Mouse (Mus musculus) embryonic fibroblast, embryonic 13.5 days (primary cell): ENCODE data around the gene Hspb6. TPM values are rescaled to one million over a fixed set of nuclear protein-coding genes. Genes with fewer than 3 reads are reported as not detected.

Experiments used
- H3K27ac ChIP-seq: 2 replicates; pipeline ENCODE4 v1.5.1; 2012; ENCODE audit warnings: low read length, control low read depth, inconsistent platforms; ENCODE audit not compliant: insufficient read depth
- H3K4me1 ChIP-seq: 2 replicates; pipeline ENCODE4 v1.6.1; 2011; ENCODE audit warnings: low read length; ENCODE audit not compliant: control insufficient read depth, insufficient read depth
- H3K4me3 ChIP-seq: 2 replicates; pipeline ENCODE4 v1.5.1; 2011; ENCODE audit warnings: mild to moderate bottlenecking, control low read depth, low read length; ENCODE audit not compliant: insufficient read depth
- CTCF ChIP-seq: IDR thresholded peaks from 2 replicates; pipeline ENCODE4 v1.5.1; 2011; ENCODE audit warnings: mild to moderate bottlenecking, control low read depth, low read length, moderate library complexity, borderline replicate concordance; ENCODE audit not compliant: insufficient read depth
- POLR2A ChIP-seq: IDR thresholded peaks from 2 replicates; pipeline ENCODE4 v1.6.1; 2011; ENCODE audit warnings: low read depth, mild to moderate bottlenecking, control low read depth, low read length, moderate library complexity
- polyA plus RNA-seq: library from polyadenylated mRNA; stranded (reverse); fragments of >200 nt; gene quantifications from 2 replicates; pipeline ENCODE4 v1.2.4, GENCODE M21; 2011; ENCODE audit warnings: low read depth; ENCODE audit not compliant: missing spikeins, insufficient read length

The Hspb6 gene
- polyA plus RNA-seq, 1 experiment = 55.6 TPM

GRCm38 (mm10) chr7:30560296-30560695 is 8.3 kb downstream of the Hspb6 start:
- Histone ChIP-seq H3K4me3 (no peak overlapping the region), H3K27ac (no peak overlapping the region), H3K4me1 (peaks cover 5% of the 10 kb centered on the region; the same call in 1 of the 2 replicates)
- TF ChIP-seq POLR2A (no peak), CTCF (no peak)

DNA sequence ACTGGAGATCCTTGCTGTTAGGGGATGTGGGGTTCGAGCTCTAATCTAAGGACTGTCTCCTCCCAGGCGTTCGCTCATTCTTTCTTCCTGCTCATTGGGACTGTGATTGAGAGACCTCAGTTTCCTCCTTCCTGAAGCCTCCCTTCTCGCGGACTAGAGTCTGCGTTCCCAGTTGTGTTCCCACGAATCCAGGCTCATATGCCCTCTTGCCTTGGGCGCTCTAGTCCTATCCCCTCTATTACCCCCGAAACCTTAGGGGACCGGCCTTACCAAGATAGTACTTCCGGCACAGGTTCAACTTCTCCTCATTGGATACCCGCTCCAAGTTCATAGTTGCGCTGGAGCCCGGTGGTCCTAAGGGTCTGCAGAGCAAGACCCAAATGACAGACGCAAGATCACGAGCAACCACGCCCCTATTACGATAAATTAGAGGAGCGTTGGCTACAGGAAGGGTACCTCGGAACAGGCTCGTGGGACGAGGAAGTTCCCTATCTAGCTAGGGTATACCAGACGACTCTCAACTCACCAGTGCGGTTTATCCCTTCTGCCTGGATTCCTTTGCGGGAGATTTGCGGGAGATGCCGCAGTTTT is 10.6 kb downstream of the Hspb6 start:
- Histone ChIP-seq H3K27ac (peak overlapping the region; percentile 35), H3K4me3 (peak overlapping the region; percentile 80), H3K4me1 (peaks cover 5% of the 10 kb centered on the region; the same call in 1 of the 2 replicates)
- no peak for TF ChIP-seq CTCF
- peak; percentile 48 for TF ChIP-seq POLR2A

DNA sequence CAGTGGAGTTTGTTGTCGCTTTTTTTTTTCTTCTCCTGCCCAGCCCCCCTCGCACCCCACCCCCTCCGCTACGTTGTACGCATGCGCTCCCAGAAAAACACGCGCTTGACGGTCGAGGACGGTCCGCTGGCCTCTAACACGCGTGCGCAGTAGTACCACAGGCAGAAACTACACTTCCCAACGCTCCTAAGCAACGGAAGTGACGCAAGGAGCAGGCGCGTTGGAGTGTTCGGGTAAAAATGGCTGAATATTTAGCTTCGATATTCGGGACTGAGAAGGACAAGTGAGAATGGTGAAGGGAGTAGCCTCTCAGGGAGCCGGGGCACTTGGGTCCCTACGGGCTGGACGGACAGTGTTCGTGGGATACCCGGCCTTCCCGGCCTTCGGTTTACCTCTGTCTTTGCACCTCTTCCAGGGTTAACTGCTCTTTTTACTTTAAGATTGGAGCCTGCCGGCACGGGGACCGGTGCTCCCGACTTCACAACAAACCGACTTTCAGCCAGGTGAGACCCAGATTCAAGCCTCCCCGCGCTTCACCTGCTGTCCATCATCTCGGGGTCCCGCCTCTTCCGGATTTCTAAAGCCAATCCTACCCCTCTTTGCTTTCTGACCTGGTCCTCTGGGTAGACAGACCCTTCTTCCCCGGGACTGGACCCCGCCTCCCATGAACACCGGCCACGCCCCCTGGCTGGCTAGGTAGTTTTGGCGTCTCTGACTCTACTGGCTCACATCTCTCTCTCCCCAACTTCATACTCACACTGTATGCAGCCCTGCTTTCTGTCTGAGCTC is 11.3 kb downstream of the Hspb6 start, which contains the start of the genes U2af1l4, Gm49396 and Psenen:
U2af1l4 (plus strand) TSS at position 185 of the 789 bp plus-strand sequence.
Gm49396 (plus strand) TSS at position 228 of the 789 bp plus-strand sequence.
Psenen (minus strand) TSS at position 511 of the 789 bp plus-strand sequence.
- Histone ChIP-seq H3K4me1 (0 out of 2 replicates have a peak, but pooled peaks cover 2% of the 10 kb centered on the region), H3K27ac (peak within 1 kb of the TSS; percentile 70), H3K4me3 (peak within 1 kb of the TSS; percentile 80)
- no peak for TF ChIP-seq CTCF
- TF ChIP-seq POLR2A = peak; percentile 44

GRCm38 (mm10) chr7:30563906-30564280 is 11.9 kb downstream of the Hspb6 start:
- H3K4me1 ChIP-seq = 0 out of 2 replicates have a peak, but pooled peaks cover 2% of the 10 kb centered on the region
- H3K27ac ChIP-seq = no peak overlapping the region
- H3K4me3 ChIP-seq = peak overlapping the region; percentile 74
- TF ChIP-seq POLR2A = no peak
- no peak for TF ChIP-seq CTCF

DNA sequence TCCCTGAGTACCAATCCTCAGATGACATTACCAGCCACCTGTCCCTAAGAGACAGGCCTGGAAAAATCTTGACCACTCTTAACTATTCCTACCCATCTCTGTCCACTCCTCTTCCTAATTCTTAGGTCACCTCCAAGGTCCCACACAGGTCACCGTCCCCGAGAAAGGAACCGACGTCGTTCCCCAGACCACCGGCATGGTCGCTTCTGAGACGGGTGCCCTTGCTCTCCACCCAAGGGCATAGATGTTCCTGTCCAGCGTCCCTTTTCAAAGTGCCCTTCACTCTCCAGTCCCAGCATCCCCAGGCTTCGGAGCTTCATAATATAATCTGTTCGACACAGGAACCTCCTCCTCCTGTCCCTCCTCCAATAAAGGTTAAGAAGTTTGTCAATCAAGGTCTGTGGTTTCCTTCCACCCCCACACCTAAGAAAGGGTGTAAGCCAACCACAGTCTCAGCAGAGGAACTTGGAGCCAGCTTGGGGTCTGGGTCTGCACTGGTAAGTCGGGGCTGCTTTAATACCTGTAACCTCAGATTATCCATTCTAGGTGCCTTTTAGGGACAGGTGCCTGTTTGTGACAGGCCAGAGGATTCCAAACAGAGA is 13.1 kb downstream of the Hspb6 start, which contains the start of gene Igflr1:
Igflr1 (plus strand) TSS at position 458 of the 602 bp plus-strand sequence.
- no peak within 1 kb of the TSS for H3K27ac ChIP-seq
- TF ChIP-seq CTCF = no peak
- TF ChIP-seq POLR2A = no peak
- H3K4me1 ChIP-seq = 0 out of 2 replicates have a peak, but pooled peaks cover 2% of the 10 kb centered on the region
- H3K4me3 ChIP-seq = no peak within 1 kb of the TSS

GRCm38 (mm10) chr7:30566033-30566432 is 14.1 kb downstream of the Hspb6 start:
- H3K27ac ChIP-seq = no peak overlapping the region
- 0 out of 2 replicates have a peak, but pooled peaks cover 2% of the 10 kb centered on the region for H3K4me1 ChIP-seq
- H3K4me3 ChIP-seq = no peak overlapping the region
- TF ChIP-seq POLR2A = no peak
- TF ChIP-seq CTCF = no peak

- Histone ChIP-seq H3K27ac (no peak overlapping the region), H3K4me1 (0 out of 2 replicates have a peak, but pooled peaks cover 2% of the 10 kb centered on the region), H3K4me3 (no peak overlapping the region)
- TF ChIP-seq CTCF (no peak), POLR2A (no peak)
These were observed 15.6 kb downstream of the Hspb6 start for GRCm38 (mm10) chr7:30567555-30567954.

GRCm38 (mm10) chr7:30572389-30572788 is 20.4 kb downstream of the Hspb6 start:
- Histone ChIP-seq H3K4me3 (no peak overlapping the region), H3K4me1 (no peaks in the 10 kb centered on the region), H3K27ac (no peak overlapping the region)
- TF ChIP-seq POLR2A (no peak), CTCF (no peak)

DNA sequence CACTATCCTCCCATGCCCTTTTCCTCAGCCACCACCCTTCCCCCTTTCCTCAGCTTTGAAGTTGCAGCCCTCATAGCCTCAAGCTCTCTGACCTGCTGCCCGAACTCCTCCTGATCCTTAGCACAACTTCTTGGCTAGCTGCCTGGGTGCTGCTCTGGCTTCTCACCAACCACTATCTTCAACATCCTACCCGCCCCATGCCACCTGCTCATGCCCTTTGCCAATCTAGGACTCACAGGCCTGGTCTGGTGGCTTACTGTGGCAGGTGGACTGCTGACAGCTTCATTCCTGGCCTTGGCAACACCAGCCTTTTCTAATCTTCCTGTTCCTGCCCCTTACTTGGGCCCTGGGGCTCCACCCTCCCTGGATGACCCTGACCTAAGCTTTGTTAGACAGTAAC is 21.0 kb downstream of the Hspb6 start:
- TF ChIP-seq POLR2A = no peak
- no peak for TF ChIP-seq CTCF
- H3K27ac ChIP-seq = no peak overlapping the region
- H3K4me1 ChIP-seq = no peaks in the 10 kb centered on the region
- no peak overlapping the region for H3K4me3 ChIP-seq
